Mouse (Mus musculus): ENCODE results near the gene Gpr63. TPM values are rescaled to one million over a fixed set of nuclear protein-coding genes. Genes with fewer than 3 reads are reported as not detected.
"Not testable (repeated sequence)": the region's sequence is repeated elsewhere in the genome, so short reads cannot be mapped to it uniquely, and the experiment has no call there.

The Gpr63 gene
- polyA plus RNA-seq, 1 experiment from 2014 or later, result 0.33 TPM

GRCm38 (mm10) chr4:25009328-25009727, 43.1 kb downstream of the Gpr63 start:
- WGBS, result 87% methylated on average over 8 of the region's 8 CpGs
- not testable (repeated sequence) for H3K4me3 ChIP-seq; H3K4me1 ChIP-seq; H3K27ac ChIP-seq (replicated peaks); H3K9me3 ChIP-seq; ATAC-seq (ENCODE audit: extremely low read depth, insufficient number of reproducible peaks, low FRiP score, low TSS enrichment); H3K9ac ChIP-seq; H3K27me3 ChIP-seq (replicated peaks); H3K4me2 ChIP-seq
- peaks cover 16% of the 10 kb centered on the region for H3K36me3 ChIP-seq

DNA sequence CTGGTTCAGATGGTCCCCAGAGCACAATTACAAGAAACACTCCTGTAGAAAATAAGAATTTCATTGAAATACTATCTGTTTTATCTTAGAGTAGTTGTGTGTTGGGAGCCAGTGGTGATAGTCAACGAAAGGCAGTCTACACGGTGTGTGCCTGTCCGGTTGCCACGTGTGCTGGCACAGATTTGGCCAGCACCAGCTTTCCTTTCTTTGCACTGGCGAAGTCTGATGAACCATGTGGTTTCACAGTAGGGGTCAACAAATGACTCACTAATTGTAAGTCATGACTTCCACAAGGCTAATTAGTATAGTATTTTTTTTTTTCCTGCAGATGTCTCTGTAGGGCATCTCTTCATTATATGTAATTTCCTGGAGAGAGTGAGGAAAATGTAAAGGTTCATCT, 45.6 kb downstream of the Gpr63 start:
- Histone ChIP-seq H3K27me3 (replicated peaks) (no peaks in the 10 kb centered on the region), H3K36me3 (peaks cover 16% of the 10 kb centered on the region), H3K4me3 (no peak overlapping the region), H3K27ac (replicated peaks) (no peak overlapping the region), H3K9me3 (no peaks in the 10 kb centered on the region), H3K4me1 (peaks cover 7% of the 10 kb centered on the region; the same call in 1 of the 2 replicates), H3K9ac (no peak overlapping the region), H3K4me2 (no peak overlapping the region)
- 76% methylated on average over 5 of the region's 5 CpGs for WGBS
- ATAC-seq (ENCODE audit: extremely low read depth, insufficient number of reproducible peaks, low FRiP score, low TSS enrichment), result no peak

DNA sequence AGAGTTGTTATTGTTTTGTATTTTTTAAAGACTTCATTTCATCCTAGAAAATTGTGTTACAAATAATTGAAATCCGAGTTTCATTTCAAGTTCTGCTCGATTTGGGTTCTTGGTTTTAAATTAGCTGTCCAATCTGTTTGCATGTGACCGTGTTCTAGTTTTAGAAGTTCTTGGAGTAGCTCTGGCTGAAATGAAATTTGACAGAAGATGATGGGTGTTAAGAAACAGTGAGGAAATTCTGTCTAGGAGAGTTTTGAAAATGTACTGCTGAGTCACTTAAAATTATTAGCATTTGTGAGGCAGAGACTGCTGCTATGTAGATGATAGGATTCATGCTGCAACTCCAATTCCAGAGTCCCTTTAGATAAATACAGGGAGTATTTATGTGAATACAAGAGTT, 46.5 kb downstream of the Gpr63 start:
- H3K9me3 ChIP-seq, result no peaks in the 10 kb centered on the region
- no peak overlapping the region for H3K9ac ChIP-seq
- no peaks in the 10 kb centered on the region for H3K27me3 ChIP-seq (replicated peaks)
- H3K4me1 ChIP-seq, result peaks cover 7% of the 10 kb centered on the region; the same call in 1 of the 2 replicates
- 79% methylated on average over 3 of the region's 3 CpGs for WGBS
- no peak for ATAC-seq (ENCODE audit: extremely low read depth, insufficient number of reproducible peaks, low FRiP score, low TSS enrichment)
- H3K4me3 ChIP-seq, result no peak overlapping the region
- no peak overlapping the region for H3K27ac ChIP-seq (replicated peaks)
- H3K36me3 ChIP-seq, result peaks cover 7% of the 10 kb centered on the region
- no peak overlapping the region for H3K4me2 ChIP-seq

DNA sequence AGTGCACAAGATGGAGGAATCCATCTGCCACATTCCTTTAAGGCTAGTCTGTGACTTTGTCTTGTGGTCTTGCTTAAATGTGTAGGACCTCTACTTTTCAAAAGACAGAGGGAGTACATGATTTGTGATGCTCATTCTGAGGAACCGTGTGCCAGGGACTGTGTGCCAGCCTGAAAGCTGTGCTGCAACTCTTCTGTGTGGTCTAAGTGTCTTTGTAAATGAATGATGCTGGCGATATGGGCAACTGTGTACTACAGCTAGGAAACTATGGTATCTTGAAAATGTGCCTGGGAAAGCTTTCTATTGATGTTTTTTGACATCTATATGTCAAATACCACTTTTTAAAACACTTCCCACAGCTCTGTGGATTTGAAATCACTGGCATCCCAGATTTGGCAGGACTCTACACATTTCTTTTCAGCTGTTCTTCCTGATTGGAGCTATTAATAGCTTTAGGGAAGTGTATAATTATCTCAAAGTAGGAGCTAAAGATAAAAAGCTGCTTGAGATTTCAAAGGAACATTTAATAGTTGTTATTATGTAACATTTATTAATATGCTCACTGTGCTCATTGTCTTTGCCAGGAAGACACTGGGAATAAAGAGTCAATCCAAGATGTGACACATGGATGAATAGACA, 48.9 kb downstream of the Gpr63 start:
- no peak for ATAC-seq (ENCODE audit: extremely low read depth, insufficient number of reproducible peaks, low FRiP score, low TSS enrichment)
- H3K4me2 ChIP-seq, result no peak overlapping the region
- peaks cover 7% of the 10 kb centered on the region; the same call in 1 of the 2 replicates for H3K4me1 ChIP-seq
- no peaks in the 10 kb centered on the region for H3K9me3 ChIP-seq
- H3K9ac ChIP-seq, result no peak overlapping the region
- H3K36me3 ChIP-seq, result no peaks in the 10 kb centered on the region
- H3K4me3 ChIP-seq, result no peak overlapping the region
- 70% methylated on average over 2 of the region's 2 CpGs for WGBS
- no peak overlapping the region for H3K27ac ChIP-seq (replicated peaks)
- H3K27me3 ChIP-seq (replicated peaks), result no peaks in the 10 kb centered on the region

GRCm38 (mm10) chr4:25028252-25028651, 62.0 kb downstream of the Gpr63 start:
- Histone ChIP-seq H3K36me3 (no peaks in the 10 kb centered on the region), H3K27ac (replicated peaks) (no peak overlapping the region), H3K9me3 (no peaks in the 10 kb centered on the region), H3K9ac (no peak overlapping the region), H3K4me2 (no peak overlapping the region), H3K27me3 (replicated peaks) (no peaks in the 10 kb centered on the region), H3K4me3 (no peak overlapping the region), H3K4me1 (no peaks in the 10 kb centered on the region)
- no peak for ATAC-seq (ENCODE audit: extremely low read depth, insufficient number of reproducible peaks, low FRiP score, low TSS enrichment)
- 81% methylated on average over 2 of the region's 2 CpGs for WGBS

- H3K27ac ChIP-seq (replicated peaks), result no peak overlapping the region
- no peaks in the 10 kb centered on the region for H3K4me1 ChIP-seq
- H3K9me3 ChIP-seq, result no peaks in the 10 kb centered on the region
- no peak overlapping the region for H3K4me2 ChIP-seq
- 54% methylated on average over 1 of the region's 1 CpGs for WGBS
- H3K27me3 ChIP-seq (replicated peaks), result no peaks in the 10 kb centered on the region
- no peak for ATAC-seq (ENCODE audit: extremely low read depth, insufficient number of reproducible peaks, low FRiP score, low TSS enrichment)
- no peaks in the 10 kb centered on the region for H3K36me3 ChIP-seq
- no peak overlapping the region for H3K9ac ChIP-seq
- no peak overlapping the region for H3K4me3 ChIP-seq
Measured at GRCm38 (mm10) chr4:25028752-25029151, 62.5 kb downstream of the Gpr63 start.

GRCm38 (mm10) chr4:25029875-25030274, 63.7 kb downstream of the Gpr63 start:
- no peak overlapping the region for H3K27ac ChIP-seq (replicated peaks)
- H3K4me3 ChIP-seq, result no peak overlapping the region
- no peaks in the 10 kb centered on the region for H3K27me3 ChIP-seq (replicated peaks)
- 60% methylated on average over 4 of the region's 4 CpGs for WGBS
- no peak for ATAC-seq (ENCODE audit: extremely low read depth, insufficient number of reproducible peaks, low FRiP score, low TSS enrichment)
- H3K36me3 ChIP-seq, result no peaks in the 10 kb centered on the region
- H3K9me3 ChIP-seq, result no peaks in the 10 kb centered on the region
- H3K4me2 ChIP-seq, result no peak overlapping the region
- no peak overlapping the region for H3K9ac ChIP-seq
- no peaks in the 10 kb centered on the region for H3K4me1 ChIP-seq

- Histone ChIP-seq H3K4me1 (no peaks in the 10 kb centered on the region), H3K36me3 (no peaks in the 10 kb centered on the region), H3K27ac (replicated peaks) (no peak overlapping the region), H3K9me3 (no peaks in the 10 kb centered on the region), H3K4me3 (no peak overlapping the region), H3K27me3 (replicated peaks) (no peaks in the 10 kb centered on the region), H3K9ac (no peak overlapping the region), H3K4me2 (no peak overlapping the region)
- WGBS, result 23% methylated on average over 6 of the region's 6 CpGs
- ATAC-seq (ENCODE audit: extremely low read depth, insufficient number of reproducible peaks, low FRiP score, low TSS enrichment), result no peak
Measured at GRCm38 (mm10) chr4:25035158-25035791, 69.1 kb downstream of the Gpr63 start.

- Histone ChIP-seq H3K9me3 (no peaks in the 10 kb centered on the region), H3K27me3 (replicated peaks) (no peaks in the 10 kb centered on the region), H3K4me1 (no peaks in the 10 kb centered on the region), H3K27ac (replicated peaks) (no peak overlapping the region), H3K4me2 (no peak overlapping the region), H3K4me3 (no peak overlapping the region), H3K9ac (no peak overlapping the region), H3K36me3 (no peaks in the 10 kb centered on the region)
- ATAC-seq (ENCODE audit: extremely low read depth, insufficient number of reproducible peaks, low FRiP score, low TSS enrichment), result no peak
- 59% methylated on average over 2 of the region's 2 CpGs for WGBS
Measured at GRCm38 (mm10) chr4:25035806-25036205, 69.6 kb downstream of the Gpr63 start.

DNA sequence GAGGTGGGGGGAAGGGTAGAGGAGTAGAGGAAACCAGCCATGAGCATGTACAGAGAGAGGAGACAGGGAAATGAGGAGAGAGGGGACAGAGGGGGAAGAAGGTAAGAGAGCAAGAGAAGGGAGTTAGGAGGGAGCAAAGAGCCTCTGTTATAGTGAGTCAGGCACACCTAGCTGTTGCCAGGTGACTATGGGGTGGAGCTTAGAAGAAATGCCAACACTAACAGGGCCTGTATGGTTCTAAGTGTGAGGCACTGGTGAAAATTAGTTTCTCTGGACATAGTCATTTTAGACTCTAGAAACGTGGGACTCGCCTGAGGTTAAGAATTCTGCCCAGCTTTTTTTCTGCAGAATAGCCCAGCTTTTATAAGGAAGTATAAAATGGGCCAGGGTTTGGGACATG, 71.1 kb downstream of the Gpr63 start:
- 69% methylated on average over 2 of the region's 2 CpGs for WGBS

GRCm38 (mm10) chr4:25055541-25055940, 89.3 kb downstream of the Gpr63 start:
- H3K36me3 ChIP-seq; ATAC-seq (ENCODE audit: extremely low read depth, insufficient number of reproducible peaks, low FRiP score, low TSS enrichment); H3K9me3 ChIP-seq; H3K4me1 ChIP-seq; H3K4me3 ChIP-seq; H3K27me3 ChIP-seq (replicated peaks); H3K4me2 ChIP-seq; H3K9ac ChIP-seq; H3K27ac ChIP-seq (replicated peaks): not testable (repeated sequence)
- WGBS, result 32% methylated on average over 1 of the region's 1 CpGs

More for the DNA sequence above, 71.1 kb downstream of the Gpr63 start:
- no peak for ATAC-seq (ENCODE audit: extremely low read depth, insufficient number of reproducible peaks, low FRiP score, low TSS enrichment)
- H3K4me1 ChIP-seq, result no peaks in the 10 kb centered on the region
- H3K27me3 ChIP-seq (replicated peaks), result no peaks in the 10 kb centered on the region
- no peaks in the 10 kb centered on the region for H3K9me3 ChIP-seq
- no peaks in the 10 kb centered on the region for H3K36me3 ChIP-seq
- no peak overlapping the region for H3K4me3 ChIP-seq
- no peak overlapping the region for H3K9ac ChIP-seq
- H3K27ac ChIP-seq (replicated peaks), result no peak overlapping the region
- H3K4me2 ChIP-seq, result no peak overlapping the region

Data from heart, embryonic 13.5 days (tissue).